Mouse (Mus musculus) kidney, adult 2 months (tissue): ENCODE measurements at regions not wholly inside any gene's neighbourhood (a gene's known extent, or its start where the extent isn't known, plus 50 kb on each side); places are given as distances from the start of the nearest gene placed in this dataset.

Source experiments
- CTCF ChIP-seq: fragments of 200-500 bp; conservative IDR thresholded peaks from 2 replicates; pipeline ENCODE4 v1.5.1; 2011; ENCODE audit warnings: low read depth, mild to moderate bottlenecking, control low read depth, low read length, moderate library complexity, mixed read lengths; ENCODE audit not compliant: insufficient read depth, insufficient read length
- POLR2A ChIP-seq: fragments of 200-500 bp; IDR thresholded peaks from one replicate; pipeline ENCODE4 v1.6.1; 2011; ENCODE audit warnings: low read depth, low read length, control low read depth

DNA sequence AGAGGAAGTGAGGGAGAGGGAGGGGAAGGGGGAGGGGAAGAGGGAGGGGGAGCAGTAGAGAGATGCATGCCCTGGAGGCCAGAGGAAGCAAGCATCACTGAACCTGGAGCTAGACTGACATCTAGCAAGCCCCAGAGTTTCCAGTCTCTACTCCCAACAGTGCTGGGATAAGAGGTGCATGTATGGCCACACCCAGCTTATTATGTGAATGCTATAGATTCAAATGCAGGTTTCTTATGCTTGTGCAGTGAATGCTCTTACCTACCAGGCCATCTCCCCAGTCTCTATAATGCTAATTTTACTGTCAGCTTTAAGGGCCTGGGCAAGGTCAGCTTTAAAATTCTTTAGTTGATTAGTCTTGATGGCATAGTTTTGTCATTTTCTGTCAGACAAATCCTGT lies 271.3 kb upstream of the Thsd7b start:
- TF ChIP-seq CTCF: no peak
- TF ChIP-seq POLR2A: no peak
